Mouse (Mus musculus) forebrain, embryonic 11.5 days (tissue): ENCODE measurements around the gene Rdh16f2. TPM values are rescaled to one million over a fixed set of nuclear protein-coding genes. Genes with fewer than 3 reads are reported as not detected.

Source experiments
- ATAC-seq: fragments of 200-750 bp; cut with Nextera tagmentation; replicated peaks from 2 replicates; pipeline ENCODE4 v1.8.0; 2017; ENCODE audit warnings: moderate TSS enrichment; ENCODE audit not compliant: low FRiP score
- DNase-seq: peaks from one replicate; pipeline ENCODE4 v3.0.0-alpha.2; 2017; ENCODE audit warnings: low spot score
- H3K27ac ChIP-seq: fragments of 300-500 bp; sonication (generic); 2 replicates; pipeline ENCODE4 v1.5.1; 2014; ENCODE audit warnings: low read depth, low read length
- H3K27me3 ChIP-seq: fragments of 300-500 bp; sonication (generic); 2 replicates; pipeline ENCODE4 v1.6.1; 2014; ENCODE audit warnings: mild to moderate bottlenecking, low read length, mixed read lengths; ENCODE audit not compliant: control insufficient read depth, insufficient read depth
- H3K36me3 ChIP-seq: fragments of 300-500 bp; sonication (generic); 2 replicates; pipeline ENCODE4 v1.6.1; 2014; ENCODE audit warnings: mild to moderate bottlenecking, low read length, moderate library complexity, mixed read lengths; ENCODE audit not compliant: control insufficient read depth, insufficient read depth
- H3K4me1 ChIP-seq: fragments of 300-500 bp; sonication (generic); replicated peaks from 2 replicates; pipeline ENCODE4 v1.6.1; 2014; ENCODE audit warnings: low read length, mixed read lengths; ENCODE audit not compliant: control insufficient read depth, insufficient read depth
- H3K4me2 ChIP-seq: fragments of 300-500 bp; sonication (generic); 2 replicates; pipeline ENCODE4 v1.6.1; 2014; ENCODE audit warnings: low read depth, mild to moderate bottlenecking, low read length, moderate library complexity, mixed read lengths; ENCODE audit not compliant: severe bottlenecking
- H3K4me3 ChIP-seq: fragments of 300-500 bp; sonication (generic); 2 replicates; pipeline ENCODE4 v1.5.1; 2014; ENCODE audit warnings: low read depth, low read length
- H3K9ac ChIP-seq: fragments of 300-500 bp; sonication (generic); 2 replicates; pipeline ENCODE4 v1.6.1; 2014; ENCODE audit warnings: low read length
- H3K9me3 ChIP-seq: fragments of 300-500 bp; sonication (generic); 2 replicates; pipeline ENCODE4 v1.6.1; 2016; ENCODE audit warnings: low read length, mixed read lengths; ENCODE audit not compliant: control insufficient read depth
- WGBS: fragments of 180-500 bp; shearing (Covaris S2); extraction: QIAGEN DNeasy Blood & Tissue Kit; methylation state at CpG from one replicate; pipeline ENCODE4 v1.1.7; 2014; 5-methylcytosine and 5-hydroxymethylcytosine counted together
- polyA plus RNA-seq: library from polyadenylated mRNA; unstranded; fragments of >200 nt; fragmentation: Nextera tagmentation; extraction: Ambion mirVana; gene quantifications from 2 replicates; pipeline ENCODE4 v1.2.1, GENCODE M21; 2014

Gene Rdh16f2
- polyA plus RNA-seq, 1 experiment from 2014 or later: not detected

DNA sequence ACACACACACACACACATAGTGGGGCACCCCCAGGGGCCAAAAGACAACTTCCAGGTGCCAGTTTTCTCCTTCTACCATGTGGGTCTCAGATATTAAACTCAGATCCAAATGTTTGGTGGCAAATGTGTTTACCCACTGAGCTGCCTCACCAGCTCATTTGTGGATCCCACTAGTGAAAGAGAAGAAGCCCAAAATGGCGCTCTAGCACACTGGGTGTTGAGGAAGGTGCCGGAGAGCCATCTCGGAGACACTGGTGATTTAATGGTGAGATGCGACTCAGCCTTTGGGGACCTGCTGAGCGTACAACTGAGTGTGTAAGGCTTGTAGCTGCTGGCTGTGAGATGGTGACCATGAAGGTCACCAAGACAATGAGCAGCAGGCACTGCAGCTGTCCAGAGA is 51.4 kb downstream of the Rdh16f2 start:
- ATAC-seq (no peak), DNase-seq (no peak)
- no peaks in the 10 kb centered on the region for H3K27me3 ChIP-seq
- no peak overlapping the region for H3K27ac ChIP-seq
- H3K4me3 ChIP-seq: no peak overlapping the region
- no peak overlapping the region for H3K9ac ChIP-seq
- no peaks in the 10 kb centered on the region for H3K4me1 ChIP-seq
- H3K4me2 ChIP-seq: no peak overlapping the region
- no peaks in the 10 kb centered on the region for H3K9me3 ChIP-seq
- H3K36me3 ChIP-seq: no peaks in the 10 kb centered on the region
- 97% methylated on average over 5 of the region's 5 CpGs for WGBS

DNA sequence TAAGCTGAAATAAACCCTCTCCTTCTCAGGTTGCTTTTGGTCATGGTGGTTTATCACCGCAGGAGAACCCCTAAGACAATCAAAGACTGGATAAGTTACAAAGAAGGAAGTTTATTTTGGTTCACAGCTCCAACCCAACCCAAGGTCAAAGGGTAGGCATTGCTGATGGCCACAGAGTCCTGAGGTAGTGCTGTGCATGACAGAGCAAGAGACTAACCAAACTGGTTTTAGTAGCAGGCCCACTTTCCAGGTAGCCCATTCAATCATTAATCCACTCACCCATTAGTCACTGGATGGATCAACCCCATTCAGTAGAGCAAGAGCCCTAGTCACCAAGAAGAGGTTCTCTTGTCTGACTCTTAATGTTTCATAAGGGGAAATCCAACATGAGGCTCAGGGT is 56.0 kb downstream of the Rdh16f2 start:
- Histone ChIP-seq H3K9me3 (no peaks in the 10 kb centered on the region), H3K36me3 (no peaks in the 10 kb centered on the region)
- WGBS: 90% methylated on average over 1 of the region's 1 CpGs

DNA sequence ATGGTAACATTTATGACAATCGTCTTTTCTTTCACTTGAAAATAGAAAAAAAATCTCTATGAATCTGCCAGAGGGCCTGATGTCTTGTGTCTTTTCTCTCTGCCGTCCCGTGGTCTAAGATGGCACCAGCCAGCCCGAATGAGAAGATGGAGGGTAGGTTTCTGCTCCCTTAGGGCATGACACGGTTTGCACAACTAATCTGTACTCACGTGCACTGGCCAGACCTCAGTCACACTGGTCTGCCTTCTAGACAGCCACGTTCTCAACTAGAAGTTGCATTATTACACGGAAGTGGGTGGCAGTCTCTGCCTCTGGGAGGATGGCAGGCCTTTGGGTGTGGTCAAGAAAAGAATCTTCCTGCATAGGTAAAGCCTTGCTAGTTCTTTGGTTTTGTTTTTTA is 56.8 kb downstream of the Rdh16f2 start:
- H3K4me3 ChIP-seq: no peak overlapping the region
- H3K36me3 ChIP-seq: no peaks in the 10 kb centered on the region
- ATAC-seq (no peak), DNase-seq (no peak)
- 86% methylated on average over 8 of the region's 8 CpGs for WGBS
- H3K27ac ChIP-seq: no peak overlapping the region
- H3K9ac ChIP-seq: no peak overlapping the region
- H3K9me3 ChIP-seq: no peaks in the 10 kb centered on the region
- H3K4me2 ChIP-seq: no peak overlapping the region
- no peaks in the 10 kb centered on the region for H3K4me1 ChIP-seq
- no peaks in the 10 kb centered on the region for H3K27me3 ChIP-seq

More for the DNA sequence above, 56.0 kb downstream of the Rdh16f2 start:
- DNase-seq (no peak), ATAC-seq (no peak)
- no peaks in the 10 kb centered on the region for H3K4me1 ChIP-seq
- no peak overlapping the region for H3K4me3 ChIP-seq
- no peak overlapping the region for H3K27ac ChIP-seq
- no peak overlapping the region for H3K4me2 ChIP-seq
- H3K27me3 ChIP-seq: no peaks in the 10 kb centered on the region
- H3K9ac ChIP-seq: no peak overlapping the region

DNA sequence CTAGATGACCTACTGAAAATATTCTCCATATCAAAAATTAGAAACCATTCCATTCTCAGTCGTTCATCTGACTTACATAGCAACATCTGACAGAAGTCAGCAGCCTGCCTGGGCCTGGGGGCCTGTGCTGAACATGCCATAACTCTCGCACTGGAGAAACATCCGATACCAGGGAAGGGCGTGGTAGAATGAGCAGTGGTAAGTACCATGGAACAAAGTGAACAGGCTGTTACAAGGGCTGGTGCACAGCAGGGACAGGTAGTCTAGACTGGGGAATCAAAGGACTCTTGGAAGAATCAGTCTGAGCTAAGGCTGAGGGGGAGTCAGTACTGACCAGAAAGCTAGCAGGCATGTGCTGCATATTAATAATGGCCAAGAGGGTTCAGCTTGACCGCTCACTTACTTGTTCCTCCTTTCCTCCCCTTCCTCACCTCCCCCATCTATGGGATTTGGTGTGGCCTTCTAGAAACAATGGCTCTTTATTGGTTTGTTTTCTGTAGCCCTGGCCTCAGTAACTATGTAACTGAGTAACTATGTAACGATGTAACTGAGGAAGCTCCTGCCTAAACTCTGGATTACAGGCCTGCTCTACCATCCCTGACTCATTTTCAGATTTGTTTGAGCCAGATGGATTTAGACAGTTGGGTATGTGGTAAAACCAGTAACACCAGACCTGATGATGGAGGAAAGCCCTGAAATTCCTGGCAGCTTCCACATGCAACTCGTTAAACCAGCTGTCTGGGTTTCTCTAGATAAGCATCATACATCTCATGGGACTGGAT is 58.5 kb downstream of the Rdh16f2 start:
- no peak for ATAC-seq

More for the DNA sequence above, 58.5 kb downstream of the Rdh16f2 start:
- no peaks in the 10 kb centered on the region for H3K27me3 ChIP-seq
- 74% methylated on average over 7 of the region's 7 CpGs for WGBS
- DNase-seq: no peak
- no peak overlapping the region for H3K9ac ChIP-seq
- no peak overlapping the region for H3K4me3 ChIP-seq
- H3K4me1 ChIP-seq: no peaks in the 10 kb centered on the region
- no peak overlapping the region for H3K4me2 ChIP-seq
- no peak overlapping the region for H3K27ac ChIP-seq
- no peaks in the 10 kb centered on the region for H3K36me3 ChIP-seq
- H3K9me3 ChIP-seq: no peaks in the 10 kb centered on the region

Other genes with a start within 250 kb of the Rdh16f2 start
- gene Lrp1, start 245.3 kb upstream of the Rdh16f2 start, polyA plus RNA-seq: 71.2 and 75.0 TPM in 2 replicates
- 6.8 and 7.8 TPM in 2 replicates for gene Stat6, start 223.5 kb upstream of the Rdh16f2 start, polyA plus RNA-seq
- gene Nemp1, start 199.6 kb upstream of the Rdh16f2 start, polyA plus RNA-seq: 12.0 and 12.2 TPM in 2 replicates
- 4.9 and 5.5 TPM in 2 replicates for gene Nab2, start 197.9 kb upstream of the Rdh16f2 start, polyA plus RNA-seq
- gene Myo1a, start 161.3 kb upstream of the Rdh16f2 start, polyA plus RNA-seq: 0.40 and 0.51 TPM in 2 replicates
- not detected in 2 replicates for gene Tac2, start 142.0 kb upstream of the Rdh16f2 start, polyA plus RNA-seq
- gene Zbtb39, start 126.9 kb upstream of the Rdh16f2 start, polyA plus RNA-seq: 7.3 and 7.6 TPM in 2 replicates
- 0.43 and 0.45 TPM in 2 replicates for gene Gpr182, start 114.7 kb upstream of the Rdh16f2 start, polyA plus RNA-seq
- not detected in 2 replicates for gene Rdh1, start 106.8 kb upstream of the Rdh16f2 start, polyA plus RNA-seq
- gene Rdh16f1, start 106.7 kb upstream of the Rdh16f2 start, polyA plus RNA-seq: not detected in 2 replicates
- gene Rdh9, start 90.1 kb upstream of the Rdh16f2 start, polyA plus RNA-seq: 0.13 TPM in 1 of 2 replicates, not detected in the other
- not detected in 2 replicates for gene Rdh16, start 65.3 kb upstream of the Rdh16f2 start, polyA plus RNA-seq
- gene Rdh19, start 16.5 kb upstream of the Rdh16f2 start, polyA plus RNA-seq: not detected in 2 replicates
- gene Rdh7, start 22.3 kb downstream of the Rdh16f2 start, polyA plus RNA-seq: not detected in 2 replicates
- not detected in 2 replicates for gene Sdr9c7, start 32.0 kb downstream of the Rdh16f2 start, polyA plus RNA-seq
- not detected in 2 replicates for gene Hsd17b6, start 141.1 kb downstream of the Rdh16f2 start, polyA plus RNA-seq
- gene Prim1, start 148.7 kb downstream of the Rdh16f2 start, polyA plus RNA-seq: 124 and 127 TPM in 2 replicates
- gene Naca, start 169.1 kb downstream of the Rdh16f2 start, polyA plus RNA-seq: 855 and 939 TPM in 2 replicates
- 638 and 692 TPM in 2 replicates for gene Ptges3, start 192.5 kb downstream of the Rdh16f2 start, polyA plus RNA-seq
- 2,200 and 2,324 TPM in 2 replicates for gene Atp5b, start 216.8 kb downstream of the Rdh16f2 start, polyA plus RNA-seq
- 20.9 and 21.9 TPM in 2 replicates for gene Baz2a, start 225.1 kb downstream of the Rdh16f2 start, polyA plus RNA-seq